Mouse (Mus musculus) liver, embryonic 12.5 days (tissue): Measurements from ENCODE around the gene Nlk. TPM values are rescaled to one million over a fixed set of nuclear protein-coding genes. Genes with fewer than 3 reads are reported as not detected.

Source experiments
- polyA plus RNA-seq: library from polyadenylated mRNA; unstranded; fragments of >200 nt; fragmentation: Nextera tagmentation; extraction: Ambion mirVana; gene quantifications from 2 replicates; pipeline ENCODE4 v1.2.1, GENCODE M21; 2016

Nlk gene
- polyA plus RNA-seq, 1 experiment from 2014 or later, result 8.6 TPM

Other genes with a start within 250 kb of the Nlk start
- 5.7 and 6.3 TPM in 2 replicates for gene Slc46a1, start 231.7 kb downstream of the Nlk start, polyA plus RNA-seq
- 0.25 and 0.38 TPM in 2 replicates for gene Sarm1, start 199.6 kb downstream of the Nlk start, polyA plus RNA-seq
- 206 and 223 TPM in 2 replicates for gene Vtn, start 198.3 kb downstream of the Nlk start, polyA plus RNA-seq
- 0.12 TPM in 1 of 2 replicates, not detected in the other for gene Sebox, start 193.9 kb downstream of the Nlk start, polyA plus RNA-seq
- 40.6 and 41.7 TPM in 2 replicates for gene Tmem199, start 185.2 kb downstream of the Nlk start, polyA plus RNA-seq
- gene Poldip2, start 185.2 kb downstream of the Nlk start, polyA plus RNA-seq, result 96.0 and 96.7 TPM in 2 replicates
- 22.3 and 22.6 TPM in 2 replicates for gene Tnfaip1, start 161.0 kb downstream of the Nlk start, polyA plus RNA-seq
- gene Ift20, start 161.0 kb downstream of the Nlk start, polyA plus RNA-seq, result 81.7 and 84.7 TPM in 2 replicates
- 111 and 128 TPM in 2 replicates for gene Tmem97, start 146.6 kb downstream of the Nlk start, polyA plus RNA-seq
- 30.3 and 32.4 TPM in 2 replicates for gene Ccnq, start 54.4 kb upstream of the Nlk start, polyA plus RNA-seq
- gene Lyrm9, start 129.2 kb upstream of the Nlk start, polyA plus RNA-seq, result 22.5 and 28.1 TPM in 2 replicates
- 0.07 and 0.13 TPM in 2 replicates for gene Nos2, start 223.4 kb upstream of the Nlk start, polyA plus RNA-seq